Mouse (Mus musculus): ENCODE data around the gene Ccdc183. TPM values are rescaled to one million over a fixed set of nuclear protein-coding genes. Genes with fewer than 3 reads are reported as not detected.

The Ccdc183 gene
- polyA plus RNA-seq (2012; rRNA removed): 0.04 TPM in 1 of 2 replicates, not detected in the other

DNA sequence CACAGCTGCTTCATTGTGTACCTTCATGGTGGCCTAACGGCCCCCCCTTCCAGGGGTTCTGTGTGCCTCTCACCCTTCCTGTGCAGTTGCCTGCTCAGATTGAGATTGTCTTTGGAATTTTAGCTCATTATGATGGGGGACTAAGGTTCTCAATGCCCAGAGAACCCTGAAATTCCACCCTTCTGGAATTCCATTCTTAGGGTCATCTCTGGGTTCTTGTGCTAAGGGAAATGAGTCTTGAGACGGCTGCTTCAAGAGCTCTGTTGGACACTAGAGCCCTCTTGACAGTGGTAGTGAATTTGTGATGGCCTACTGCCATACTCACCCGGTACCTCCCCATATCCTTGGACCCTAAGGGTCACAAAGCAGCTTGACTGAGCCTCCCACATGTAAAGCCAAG, at the start of gene Ccdc183:
Ccdc183 (minus strand) TSS at position 101 of the 400 bp plus-strand sequence.

GRCm38 (mm10) chr2:25657652-25658051, 40.2 kb upstream of the Ccdc183 start, which contains the start of gene Lcn5:
Lcn5 (plus strand) TSS chr2:25657952.

GRCm38 (mm10) chr2:25652902-25653301, 35.4 kb upstream of the Ccdc183 start, which contains the start of gene Lcn8:
Lcn8 (plus strand) TSS chr2:25653120.

DNA sequence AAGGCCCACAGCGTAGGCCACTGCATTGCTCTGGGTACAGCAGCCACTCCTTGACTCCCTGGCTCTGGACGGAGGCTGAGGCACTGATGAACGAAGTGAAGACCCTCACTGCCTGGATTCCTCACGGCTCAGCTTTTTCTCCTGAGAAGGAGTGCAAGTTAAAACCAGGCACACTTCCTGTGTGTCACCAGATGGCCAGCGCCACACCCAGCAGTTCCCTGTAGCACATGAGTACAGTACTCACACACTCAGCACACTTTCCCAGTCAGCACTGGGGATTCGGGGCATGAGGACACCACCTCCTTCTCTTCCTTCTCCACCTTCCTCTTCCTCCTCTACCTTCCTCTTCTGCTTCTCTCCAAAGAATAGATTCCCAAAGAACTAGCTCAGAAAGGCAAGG, 10.3 kb upstream of the Ccdc183 start, which contains the start of gene Fcna:
Fcna (minus strand) TSS at position 220 of the 400 bp plus-strand sequence.

GRCm38 (mm10) chr2:25621229-25622200, 4.0 kb upstream of the Ccdc183 start, which contains the start of gene Tmem141:
Tmem141 (minus strand) TSS chr2:25622005.

DNA sequence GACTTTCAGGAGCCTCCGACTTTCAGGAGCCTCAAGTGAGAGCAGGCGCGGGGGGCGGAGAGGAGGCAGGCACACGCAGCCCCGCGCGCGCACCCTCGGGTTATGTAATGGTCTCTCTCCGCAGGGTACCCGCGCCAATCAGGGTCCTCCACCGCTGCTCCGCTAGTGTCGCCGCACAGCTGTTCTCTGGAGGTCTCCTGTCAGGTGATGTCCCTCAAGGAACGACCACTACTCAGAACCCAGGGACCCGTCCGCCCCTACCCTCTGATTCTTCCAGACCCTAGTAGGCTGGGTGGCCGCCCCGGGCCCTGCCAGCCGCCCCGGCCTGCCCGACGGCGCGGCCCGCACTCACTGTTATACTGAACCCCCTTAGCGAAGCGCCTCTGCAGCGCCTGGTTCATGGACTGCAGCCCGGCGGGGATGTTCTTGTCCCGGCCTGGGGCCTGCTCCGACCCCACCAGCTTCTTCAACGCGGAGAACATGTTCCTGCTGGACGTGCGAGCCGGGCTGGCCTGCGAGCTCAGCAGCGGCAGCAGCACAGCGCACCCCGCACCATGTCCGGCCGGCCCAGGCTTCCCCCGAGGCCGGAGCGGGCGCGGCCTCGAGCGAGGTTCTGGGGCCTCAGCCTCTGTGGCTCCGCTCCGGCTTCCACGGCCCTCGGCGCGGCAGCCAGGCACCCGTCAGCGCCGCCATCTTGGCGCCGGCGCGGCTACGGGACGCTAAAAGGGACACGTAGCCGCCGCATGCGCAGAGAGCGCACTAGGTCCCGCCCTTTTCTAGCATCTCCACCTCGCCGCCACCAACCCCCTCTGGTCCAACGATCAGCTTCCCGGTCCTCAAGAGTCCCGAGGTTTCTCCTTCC, 9.5 kb downstream of the Ccdc183 start, which contains the start of gene Rabl6:
Rabl6 (minus strand) TSS at position 761 of the 862 bp plus-strand sequence.

DNA sequence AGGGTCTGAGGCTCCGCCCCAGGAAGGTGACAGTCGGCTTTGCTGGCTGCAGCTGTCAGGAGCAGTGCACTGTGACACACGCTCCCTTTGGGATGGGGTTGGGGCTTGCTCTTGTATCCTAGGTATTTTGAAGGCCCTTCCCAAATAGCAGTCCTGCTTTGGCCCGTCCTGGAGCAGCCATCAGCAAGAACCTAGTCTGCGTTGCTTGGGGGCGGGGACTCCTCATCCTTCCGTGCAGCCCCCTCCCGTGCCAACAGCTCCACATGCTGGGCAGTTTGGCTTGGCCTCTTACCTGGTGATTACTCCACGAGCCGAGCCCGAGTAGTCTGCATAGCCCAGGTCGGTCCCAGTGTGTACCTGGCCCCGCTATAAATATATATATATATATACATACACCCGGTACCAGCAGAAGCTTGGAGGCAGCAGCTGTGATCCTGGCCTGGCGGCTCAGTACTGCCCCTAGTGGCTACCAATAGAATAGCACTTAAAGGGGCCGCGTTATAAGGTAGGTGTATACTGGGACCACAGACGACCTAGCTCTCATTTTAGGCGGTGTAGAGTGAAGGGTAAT, 36.1 kb downstream of the Ccdc183 start, which contains the start of gene Ajm1:
Ajm1 (minus strand) TSS at position 464 of the 571 bp plus-strand sequence.

GRCm38 (mm10) chr2:25574579-25575431, 42.7 kb downstream of the Ccdc183 start, which contains the start of the genes Mamdc4 and Phpt1:
Mamdc4 (minus strand) TSS chr2:25574845.
Phpt1 (minus strand) TSS chr2:25575224.

Other genes with a start within 250 kb of the Ccdc183 start
- gene Sapcd2, start 245.4 kb downstream of the Ccdc183 start, polyA plus RNA-seq (2012; rRNA removed): 16.3 and 17.1 TPM in 2 replicates
- 9.8 and 11.4 TPM in 2 replicates for gene Entpd2, start 221.8 kb downstream of the Ccdc183 start, polyA plus RNA-seq (2012; rRNA removed)
- 549 and 616 TPM in 2 replicates for gene Npdc1, start 218.3 kb downstream of the Ccdc183 start, polyA plus RNA-seq (2012; rRNA removed)
- 0.20 and 0.26 TPM in 2 replicates for gene Fut7, start 194.4 kb downstream of the Ccdc183 start, polyA plus RNA-seq (2012; rRNA removed)
- 42.3 and 48.1 TPM in 2 replicates for gene Abca2, start 189.0 kb downstream of the Ccdc183 start, polyA plus RNA-seq (2012; rRNA removed)
- 0.82 and 3.4 TPM in 2 replicates for gene Clic3, start 160.8 kb downstream of the Ccdc183 start, polyA plus RNA-seq (2012; rRNA removed)
- gene Paxx, start 156.6 kb downstream of the Ccdc183 start, polyA plus RNA-seq (2012; rRNA removed): 155 and 156 TPM in 2 replicates
- gene Ptgds, start 147.6 kb downstream of the Ccdc183 start, polyA plus RNA-seq (2012; rRNA removed): 539 and 800 TPM in 2 replicates
- gene Lcn12, start 123.8 kb downstream of the Ccdc183 start, polyA plus RNA-seq (2012; rRNA removed): not detected in 2 replicates
- gene Fbxw5, start 116.9 kb downstream of the Ccdc183 start, polyA plus RNA-seq (2012; rRNA removed): 30.0 and 36.6 TPM in 2 replicates
- 2.5 and 4.0 TPM in 2 replicates for gene C8g, start 116.0 kb downstream of the Ccdc183 start, polyA plus RNA-seq (2012; rRNA removed)
- 9.5 and 10.1 TPM in 2 replicates for gene Traf2, start 70.7 kb downstream of the Ccdc183 start, polyA plus RNA-seq (2012; rRNA removed)
- 200 and 205 TPM in 2 replicates for gene Edf1, start 59.8 kb downstream of the Ccdc183 start, polyA plus RNA-seq (2012; rRNA removed)
- 2.7 and 2.8 TPM in 2 replicates for gene Mamdc4, start 42.8 kb downstream of the Ccdc183 start, polyA plus RNA-seq (2012; rRNA removed)
- 149 and 150 TPM in 2 replicates for gene Phpt1, start 42.5 kb downstream of the Ccdc183 start, polyA plus RNA-seq (2012; rRNA removed)
- 32.4 and 41.2 TPM in 2 replicates for gene Ajm1, start 35.9 kb downstream of the Ccdc183 start, polyA plus RNA-seq (2012; rRNA removed)
- 79.9 and 82.9 TPM in 2 replicates for gene Rabl6, start 9.2 kb downstream of the Ccdc183 start, polyA plus RNA-seq (2012; rRNA removed)
- gene Tmem141, start 4.3 kb upstream of the Ccdc183 start, polyA plus RNA-seq (2012; rRNA removed): 47.6 and 54.3 TPM in 2 replicates
- 1.3 and 2.2 TPM in 2 replicates for gene Fcna, start 10.4 kb upstream of the Ccdc183 start, polyA plus RNA-seq (2012; rRNA removed)
- not detected in 2 replicates for gene Lcn8, start 35.4 kb upstream of the Ccdc183 start, polyA plus RNA-seq (2012; rRNA removed)
- not detected in 2 replicates for gene Lcn5, start 40.3 kb upstream of the Ccdc183 start, polyA plus RNA-seq (2012; rRNA removed)
- gene Lcn6, start 59.1 kb upstream of the Ccdc183 start, polyA plus RNA-seq (2012; rRNA removed): not detected in 2 replicates
- gene Lcn10, start 65.0 kb upstream of the Ccdc183 start, polyA plus RNA-seq (2012; rRNA removed): not detected in 2 replicates
- not detected in 2 replicates for gene Obp2a, start 82.4 kb upstream of the Ccdc183 start, polyA plus RNA-seq (2012; rRNA removed)
- gene Bmyc, start 89.1 kb upstream of the Ccdc183 start, polyA plus RNA-seq (2012; rRNA removed): 64.8 and 76.6 TPM in 2 replicates
- gene Obp2b, start 119.3 kb upstream of the Ccdc183 start, polyA plus RNA-seq (2012; rRNA removed): not detected in 2 replicates
- gene Lcn3, start 147.9 kb upstream of the Ccdc183 start, polyA plus RNA-seq (2012; rRNA removed): not detected in 2 replicates
- gene Lcn11, start 159.3 kb upstream of the Ccdc183 start, polyA plus RNA-seq (2012; rRNA removed): not detected in 2 replicates
- gene Gm13539, start 164.6 kb upstream of the Ccdc183 start, polyA plus RNA-seq (2012; rRNA removed): not detected in 2 replicates
- not detected in 2 replicates for gene Glt6d1, start 198.2 kb upstream of the Ccdc183 start, polyA plus RNA-seq (2012; rRNA removed)
- not detected in 2 replicates for gene Lcn9, start 205.5 kb upstream of the Ccdc183 start, polyA plus RNA-seq (2012; rRNA removed)
- 0.05 TPM in 1 of 2 replicates, not detected in the other for gene Sohlh1, start 229.6 kb upstream of the Ccdc183 start, polyA plus RNA-seq (2012; rRNA removed)
- 90.7 and 96.1 TPM in 2 replicates for gene Kcnt1, start 246.1 kb upstream of the Ccdc183 start, polyA plus RNA-seq (2012; rRNA removed)